ENCODE assay signal across 7 mouse cellular contexts in the genomic region with DNA sequence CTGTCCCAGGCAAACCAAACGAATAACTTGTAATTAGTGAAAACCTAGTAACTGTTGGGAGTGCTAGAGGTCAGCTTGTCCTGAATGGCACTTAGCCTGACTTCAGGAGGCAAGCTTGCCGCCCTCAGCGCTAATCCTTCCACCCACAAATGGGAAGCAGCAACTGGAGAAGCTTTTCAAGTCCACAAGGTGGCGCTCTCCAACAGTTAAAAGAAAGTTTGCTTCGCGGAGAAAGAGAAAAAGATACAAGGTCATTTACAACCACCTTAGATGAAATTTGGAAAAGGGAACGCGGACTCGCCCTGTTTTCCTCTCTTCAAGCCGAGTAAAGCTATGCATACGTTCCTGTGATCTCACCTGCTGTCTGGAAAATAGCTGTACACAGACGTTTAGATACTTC. TPM values are rescaled to one million over a fixed set of nuclear protein-coding genes. Genes with fewer than 3 reads are reported as not detected.
DNase-seq lines count a peak whose midpoint lies in the region; ATAC-seq and TF ChIP-seq lines count a peak whose summit lies in the region.

No protein-coding gene starts in this region.

- H3K9me3 ChIP-seq in hindbrain, postnatal 0 days (ENCODE audit: low read length): no peaks in the 10 kb centered on the region
- H3K9me3 ChIP-seq in midbrain, embryonic 12.5 days: no peaks in the 10 kb centered on the region
- H3K9me3 ChIP-seq in stomach, embryonic 15.5 days: no peaks in the 10 kb centered on the region

- no peaks in the 10 kb centered on the region for H3K27me3 ChIP-seq in hindbrain, postnatal 0 days (ENCODE audit: insufficient read depth, low read length)
- no peaks in the 10 kb centered on the region for H3K27me3 ChIP-seq in midbrain, embryonic 12.5 days
- no peaks in the 10 kb centered on the region for H3K27me3 ChIP-seq in stomach, embryonic 15.5 days (replicated peaks)

- peak; percentile 86 for TF ChIP-seq CTCF in hindbrain, postnatal 0 days (IDR thresholded peaks at IDR 0.05; ENCODE audit: low read depth)

- peak overlapping the region; percentile 36 for H3K4me2 ChIP-seq in hindbrain, postnatal 0 days (ENCODE audit: low read depth, low read length)
- no peak overlapping the region for H3K4me2 ChIP-seq in midbrain, embryonic 12.5 days (replicated peaks)
- peak overlapping the region; percentile 35; the same call in 1 of the 2 replicates for H3K4me2 ChIP-seq in stomach, embryonic 15.5 days

- no peak overlapping the region for H3K27ac ChIP-seq in hindbrain, postnatal 0 days
- H3K27ac ChIP-seq in midbrain, embryonic 12.5 days (replicated peaks): no peak overlapping the region
- H3K27ac ChIP-seq in stomach, embryonic 15.5 days: no peak overlapping the region

- 6% methylated on average over 12 of the region's 12 CpGs for WGBS in hindbrain, postnatal 0 days
- WGBS in midbrain, embryonic 12.5 days: 14% methylated on average over 12 of the region's 12 CpGs
- WGBS in stomach, embryonic 15.5 days: 4% methylated on average over 12 of the region's 12 CpGs

- H3K36me3 ChIP-seq in hindbrain, postnatal 0 days (ENCODE audit: insufficient read depth, low read length): no peaks in the 10 kb centered on the region
- no peaks in the 10 kb centered on the region for H3K36me3 ChIP-seq in midbrain, embryonic 12.5 days
- no peaks in the 10 kb centered on the region for H3K36me3 ChIP-seq in stomach, embryonic 15.5 days

- H3K4me1 ChIP-seq in hindbrain, postnatal 0 days (ENCODE audit: insufficient read depth, low read length): no peaks in the 10 kb centered on the region
- 0 out of 2 replicates have a peak, but pooled peaks cover 4% of the 10 kb centered on the region for H3K4me1 ChIP-seq in midbrain, embryonic 12.5 days
- H3K4me1 ChIP-seq in stomach, embryonic 15.5 days: no peaks in the 10 kb centered on the region; the same call in 1 of the 2 replicates

- ATAC-seq in hindbrain, postnatal 0 days: 0 out of 2 replicates have a peak, but pooled peaks have one; percentile 43
- ATAC-seq in midbrain, embryonic 12.5 days (ENCODE audit: low FRiP score, low read depth): peak; percentile 59
- no peak for ATAC-seq in stomach, embryonic 15.5 days (ENCODE audit: insufficient read depth, low FRiP score, low read depth)

- H3K9ac ChIP-seq in hindbrain, postnatal 0 days (replicated peaks; ENCODE audit: low read length): no peak overlapping the region
- H3K9ac ChIP-seq in midbrain, embryonic 12.5 days (replicated peaks): no peak overlapping the region
- no peak overlapping the region for H3K9ac ChIP-seq in stomach, embryonic 15.5 days

- intact Hi-C loops in left cerebral cortex, postnatal 14 days (cut with DNase I): no loop called here

- DNase-seq in adrenal gland, adult 18-20 months (ENCODE audit: low spot score in 2 of 2): peak; percentile 33 to 51
- DNase-seq in cerebellum, adult 8-10 months: peak; percentile 10
- DNase-seq in frontal cortex, postnatal 10 days (ENCODE audit: low spot score in 2 of 2): peak; percentile 19 to 55
- DNase-seq in hindbrain, postnatal 0 days (ENCODE audit: low spot score): peak; percentile 93
- DNase-seq in left cerebral cortex, postnatal 14 days (ENCODE audit: low spot score in 2 of 2): peak; percentile 38 to 77

- H3K4me3 ChIP-seq in hindbrain, postnatal 0 days (ENCODE audit: low read length): no peak overlapping the region
- H3K4me3 ChIP-seq in midbrain, embryonic 12.5 days: no peak overlapping the region
- H3K4me3 ChIP-seq in stomach, embryonic 15.5 days (replicated peaks): no peak overlapping the region

RNA-seq across cellular contexts. Expression of a gene that starts 2.3 kb away (rescaled TPM):
- total RNA-seq in adrenal gland, adult 18-20 months (2021): 10 to 100 TPM in 1 of 2 experiments, not detected in 1; 43.7 TPM
- total RNA-seq in hindbrain, postnatal 0 days (2014; rRNA removed): 0.29 and 1.1 TPM in 2 replicates
- polyA plus RNA-seq in hindbrain, postnatal 0 days (2015; fragmentation: Nextera tagmentation; extraction: Ambion mirVana): 0.50 and 0.67 TPM in 2 replicates
- total RNA-seq in left cerebral cortex, postnatal 14 days (2021): under 1 TPM; 0.34 to 0.37 TPM
- polyA plus RNA-seq in midbrain, embryonic 12.5 days (2016; fragmentation: Nextera tagmentation; extraction: Ambion mirVana): 0.38 and 0.54 TPM in 2 replicates
- polyA plus RNA-seq in stomach, embryonic 15.5 days (2015; fragmentation: Nextera tagmentation; extraction: Ambion mirVana): 2.6 and 3.5 TPM in 2 replicates

Comparison
In these comparisons a context has a peak if more than half of its experiments do, and no peak if none do; other contexts are left out.
1. DNase-seq: peak in every context shown above with its lines; median percentile 93 in hindbrain, postnatal 0 days; 58 in left cerebral cortex, postnatal 14 days; 42 in adrenal gland, adult 18-20 months; 37 in frontal cortex, postnatal 10 days; 10 in cerebellum, adult 8-10 months.